13 mouse cellular contexts compared by ENCODE assay signal in the genomic region with DNA sequence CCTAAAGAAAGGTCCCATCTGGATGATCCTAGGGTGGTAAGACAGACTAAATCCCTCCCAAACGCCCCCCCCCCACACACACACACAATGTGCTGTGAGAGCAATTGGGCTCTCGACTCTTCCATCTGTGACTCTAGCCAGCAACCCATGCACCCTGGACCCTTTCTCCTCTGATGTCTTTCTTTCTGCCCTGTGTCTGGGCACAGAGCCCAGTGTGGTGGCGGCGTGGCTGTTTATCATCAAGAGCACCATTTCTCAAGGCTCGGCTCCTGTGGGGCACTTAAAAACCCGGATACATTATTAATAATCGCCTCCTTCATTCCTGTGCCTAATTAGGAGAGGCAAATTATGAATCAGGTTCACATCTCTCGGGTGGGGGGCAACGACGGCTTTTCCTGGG. TPM values are rescaled to one million over a fixed set of nuclear protein-coding genes. Genes with fewer than 3 reads are reported as not detected.
DNase-seq lines count a peak whose midpoint lies in the region; ATAC-seq and TF ChIP-seq lines count a peak whose summit lies in the region.
"Had no signal": no experiment of that assay in that cellular context is flagged by ENCODE, and none has a peak within 500 bp of the region (broad histone marks: within the 10 kb centered on the region; RNA-seq: fewer than 3 reads in every experiment).

No protein-coding gene starts in this region.

- ATAC-seq in kidney, embryonic 16.5 days (ENCODE audit: low FRiP score, low TSS enrichment) = no peak
- ATAC-seq in heart, embryonic 13.5 days (ENCODE audit: extremely low read depth, insufficient number of reproducible peaks, low FRiP score, low TSS enrichment) = no peak; the same call in 1 of the 2 replicates

- peaks cover 23% of the 10 kb centered on the region for H3K4me1 ChIP-seq in kidney, embryonic 16.5 days (ENCODE audit: insufficient read depth, low read length)
- peaks cover 35% of the 10 kb centered on the region for H3K4me1 ChIP-seq in heart, embryonic 13.5 days

- H3K9me3 ChIP-seq in kidney, embryonic 16.5 days (ENCODE audit: low read length) = no peaks in the 10 kb centered on the region
- H3K9me3 ChIP-seq in heart, embryonic 13.5 days = no peaks in the 10 kb centered on the region

- peak; percentile 25 for DNase-seq in kidney, adult 18-20 months
- peak; percentile 45 for DNase-seq in adrenal gland, adult 8-10 months
- DNase-seq in kidney, postnatal 36 days = peak; percentile 58 to 72
- DNase-seq in spleen, adult 18-20 months = no peak
- DNase-seq in thymus, postnatal 10 days (ENCODE audit: low spot score in 2 of 2) = no peak
- no peak for DNase-seq in left cerebral cortex, adult 2 months (ENCODE audit: extremely low spot score in 1 of 2, low spot score in 2 of 2)
- DNase-seq: cerebellum, adult 9-10 months; gastrocnemius, postnatal 10 days had no signal

- no peak overlapping the region for H3K9ac ChIP-seq in kidney, embryonic 16.5 days (replicated peaks; ENCODE audit: low read length)
- no peak overlapping the region; the same call in 1 of the 2 replicates for H3K9ac ChIP-seq in heart, embryonic 13.5 days
- H3K9ac ChIP-seq: liver, embryonic 14.5 days had no signal

- no peaks in the 10 kb centered on the region for H3K36me3 ChIP-seq in kidney, embryonic 16.5 days (ENCODE audit: insufficient read depth, low read length)
- no peaks in the 10 kb centered on the region for H3K36me3 ChIP-seq in heart, embryonic 13.5 days
- H3K36me3 ChIP-seq: G1E had no signal

- WGBS in kidney, embryonic 16.5 days = 35% methylated on average over 9 of the region's 10 CpGs
- WGBS in heart, embryonic 13.5 days = 30% methylated on average over 10 of the region's 10 CpGs

- H3K27ac ChIP-seq in kidney, embryonic 16.5 days (ENCODE audit: low read length) = no peak overlapping the region
- H3K27ac ChIP-seq in heart, embryonic 13.5 days (replicated peaks) = peak overlapping the region; percentile 55
- no peak overlapping the region for H3K27ac ChIP-seq in left cerebral cortex, adult 2 months
- H3K27ac ChIP-seq: liver, embryonic 14.5 days had no signal

- no peak overlapping the region for H3K4me3 ChIP-seq in kidney, embryonic 16.5 days (ENCODE audit: low read length)
- H3K4me3 ChIP-seq in heart, embryonic 13.5 days = no peak overlapping the region
- H3K4me3 ChIP-seq in left cerebral cortex, adult 2 months = no peak overlapping the region

- intact Hi-C loops in left cerebral cortex, adult 2 months (cut with DNase I) = no loop called here

- H3K4me2 ChIP-seq in kidney, embryonic 16.5 days (replicated peaks; ENCODE audit: low read depth, low read length) = no peak overlapping the region
- peak overlapping the region; percentile 39; the same call in 1 of the 2 replicates for H3K4me2 ChIP-seq in heart, embryonic 13.5 days

- H3K27me3 ChIP-seq in kidney, embryonic 16.5 days (ENCODE audit: insufficient read depth, low read length) = no peaks in the 10 kb centered on the region
- no peaks in the 10 kb centered on the region for H3K27me3 ChIP-seq in heart, embryonic 13.5 days (replicated peaks)

- TF ChIP-seq CTCF in left cerebral cortex, adult 2 months (IDR thresholded peaks at IDR 0.05) = no peak

RNA-seq across cellular contexts. Expression of a gene that starts 27.7 kb away (rescaled TPM):
- 0.47 and 1.5 TPM in 2 replicates for polyA plus RNA-seq in kidney, embryonic 16.5 days (2015; fragmentation: Nextera tagmentation; extraction: Ambion mirVana)
- 1 to 10 TPM; 1.9 to 3.9 (median 2.5) TPM for total RNA-seq in adrenal gland, adult 8-10 months (2022)
- 0.19 TPM in 1 of 2 replicates, not detected in the other for polyA plus RNA-seq in heart, embryonic 13.5 days (2015; fragmentation: Nextera tagmentation; extraction: Ambion mirVana)
- total RNA-seq in left cerebral cortex, adult 2 months (2021) = 1 to 10 TPM; 4.2 to 6.1 TPM
- total RNA-seq: G1E had no signal
- polyA plus RNA-seq: G1E; liver, embryonic 14.5 days; spleen, adult 2 months had no signal

Comparison
In these comparisons a context has a peak if more than half of its experiments do, and no peak if none do; other contexts are left out.
1. DNase-seq: peak in kidney, adult 18-20 months (single experiment), adrenal gland, adult 8-10 months (single experiment) and kidney, postnatal 36 days (2 of 2); none in spleen, adult 18-20 months (0 of 2), thymus, postnatal 10 days (0 of 2) and left cerebral cortex, adult 2 months (0 of 2).